Mouse (Mus musculus) central nervous system, embryonic 14 days (tissue): ENCODE results near the gene Sult2a3. TPM values are rescaled to one million over a fixed set of nuclear protein-coding genes. Genes with fewer than 3 reads are reported as not detected.

Experiments
- polyA plus RNA-seq: library from polyadenylated mRNA; depleted of rRNA; stranded (reverse); fragments of >200 nt; gene quantifications from 2 replicates; pipeline ENCODE4 v1.2.3, GENCODE M21; 2012; rRNA removed

Sult2a3 gene
- polyA plus RNA-seq = not detected in 2 replicates

DNA sequence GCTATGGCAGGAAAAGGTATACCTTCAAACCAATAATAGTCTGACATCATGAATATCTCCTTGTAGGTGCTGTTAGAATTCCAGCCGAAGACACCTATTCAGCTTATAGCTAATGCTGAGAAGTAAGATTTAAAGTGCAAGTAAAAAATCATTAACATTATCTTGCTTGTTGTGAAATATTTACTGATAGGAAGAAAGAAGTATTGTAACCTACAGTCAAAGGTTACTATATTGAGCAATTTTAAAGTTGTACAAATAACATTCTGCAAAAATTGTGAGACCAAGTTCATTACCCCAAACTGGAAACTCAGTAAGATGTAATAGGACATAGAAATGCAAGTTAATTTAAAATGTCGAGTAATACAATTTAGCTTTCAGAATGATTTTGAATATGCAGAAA is at the start of gene Sult2a3:
Gene Sult2a3 (minus strand): TSS at position 101 of the 400 bp plus-strand sequence.

Other genes with a start within 250 kb of the Sult2a3 start
- gene Sult2a4, start 133.4 kb downstream of the Sult2a3 start, polyA plus RNA-seq = not detected in 2 replicates
- gene Sult2a6, start 131.8 kb upstream of the Sult2a3 start, polyA plus RNA-seq = not detected in 2 replicates
- not detected in 2 replicates for gene Obox8, start 210.5 kb upstream of the Sult2a3 start, polyA plus RNA-seq